Mouse (Mus musculus) heart, embryonic 10.5 days (tissue): Measurements from ENCODE around the gene Lrrc25. TPM values are rescaled to one million over a fixed set of nuclear protein-coding genes. Genes with fewer than 3 reads are reported as not detected.
"Not testable (repeated sequence)": the region's sequence is repeated elsewhere in the genome, so short reads cannot be mapped to it uniquely, and the experiment has no call there.

Experiments used
- DNase-seq: peaks from one replicate; pipeline ENCODE4 v3.0.0-alpha.2; 2017; ENCODE audit warnings: low spot score
- H3K27ac ChIP-seq: fragments of 300-500 bp; sonication (generic); 2 replicates; pipeline ENCODE4 v1.5.1; 2016; ENCODE audit warnings: mild to moderate bottlenecking
- H3K27me3 ChIP-seq: fragments of 300-500 bp; sonication (generic); 2 replicates; pipeline ENCODE4 v1.6.1; 2016; ENCODE audit warnings: mild to moderate bottlenecking; ENCODE audit not compliant: poor library complexity, insufficient read depth, severe bottlenecking
- H3K36me3 ChIP-seq: fragments of 300-500 bp; sonication (generic); 2 replicates; pipeline ENCODE4 v1.6.1; 2016; ENCODE audit warnings: mild to moderate bottlenecking, moderate library complexity
- H3K4me1 ChIP-seq: fragments of 300-500 bp; sonication (generic); 2 replicates; pipeline ENCODE4 v1.6.1; 2016; ENCODE audit warnings: mild to moderate bottlenecking
- H3K4me3 ChIP-seq: fragments of 300-500 bp; sonication (generic); 2 replicates; pipeline ENCODE4 v1.5.1; 2016; ENCODE audit warnings: mild to moderate bottlenecking, moderate library complexity
- H3K9me3 ChIP-seq: fragments of 300-500 bp; sonication (generic); 2 replicates; pipeline ENCODE4 v1.6.1; 2016; ENCODE audit warnings: mild to moderate bottlenecking, moderate library complexity
- WGBS: fragments of 180-500 bp; shearing (Covaris S2); methylation state at CpG from one replicate; pipeline ENCODE4 v1.1.7; 2016; 5-methylcytosine and 5-hydroxymethylcytosine counted together
- polyA plus RNA-seq: library from polyadenylated mRNA; unstranded; fragments of >200 nt; fragmentation: Nextera tagmentation; extraction: Ambion mirVana; gene quantifications from 2 replicates; pipeline ENCODE4 v1.2.1, GENCODE M21; 2016

Gene Lrrc25
- polyA plus RNA-seq, result 0.15 and 1.4 TPM in 2 replicates

GRCm38 (mm10) chr8:70615894-70616293 lies at the start of gene Lrrc25:
Gene Lrrc25, plus strand, starts transcription at chr8:70616155.
- Histone ChIP-seq H3K9me3 (no peaks in the 10 kb centered on the region), H3K27ac (no peak within 1 kb of the TSS), H3K27me3 (peaks cover 12% of the 10 kb centered on the region), H3K4me3 (no peak within 1 kb of the TSS), H3K36me3 (no peaks in the 10 kb centered on the region), H3K4me1 (peaks cover 48% of the 10 kb centered on the region)
- WGBS, result 75% methylated on average over 3 of the region's 3 CpGs
- no peak for DNase-seq

- Histone ChIP-seq H3K4me1 (peaks cover 39% of the 10 kb centered on the region), H3K4me3 (no peak overlapping the region), H3K27me3 (no peaks in the 10 kb centered on the region), H3K9me3 (no peaks in the 10 kb centered on the region), H3K36me3 (peaks cover 19% of the 10 kb centered on the region), H3K27ac (peak overlapping the region; percentile 77)
- DNase-seq, result no peak
These were observed 45.6 kb upstream of the Lrrc25 start for GRCm38 (mm10) chr8:70570360-70570759.

GRCm38 (mm10) chr8:70570990-70571389 lies 45.0 kb upstream of the Lrrc25 start:
- Histone ChIP-seq H3K4me3 (no peak overlapping the region), H3K9me3 (no peaks in the 10 kb centered on the region), H3K27me3 (no peaks in the 10 kb centered on the region), H3K27ac (peak overlapping the region; percentile 77), H3K4me1 (peaks cover 33% of the 10 kb centered on the region), H3K36me3 (peaks cover 21% of the 10 kb centered on the region)
- WGBS, result 70% methylated on average over 6 of the region's 6 CpGs
- DNase-seq, result no peak

GRCm38 (mm10) chr8:70574302-70574701 lies 41.7 kb upstream of the Lrrc25 start:
- Histone ChIP-seq H3K27ac (no peak overlapping the region), H3K9me3 (no peaks in the 10 kb centered on the region), H3K36me3 (peaks cover 39% of the 10 kb centered on the region), H3K4me1 (peaks cover 24% of the 10 kb centered on the region), H3K27me3 (no peaks in the 10 kb centered on the region), H3K4me3 (no peak overlapping the region)
- no peak for DNase-seq

DNA sequence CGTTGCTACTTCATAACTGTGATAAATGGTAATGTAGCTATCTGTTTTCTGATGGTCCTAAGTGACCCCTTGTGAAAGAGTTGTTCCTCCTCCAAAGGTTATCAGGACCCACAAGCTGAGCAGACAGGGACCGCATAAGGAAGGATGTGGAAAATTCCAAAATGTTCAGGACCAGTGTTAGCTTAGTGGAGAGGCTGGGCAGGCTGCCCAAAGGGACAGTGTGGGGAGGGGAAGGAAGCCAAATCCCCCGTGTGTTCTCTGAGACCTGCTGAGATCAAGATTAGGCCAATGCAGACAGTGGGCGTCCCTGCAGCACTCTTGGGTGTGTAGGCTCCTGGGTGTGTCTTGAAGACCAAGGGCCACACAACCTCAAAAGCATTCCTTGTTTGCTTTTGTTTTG lies 41.0 kb upstream of the Lrrc25 start:
- Histone ChIP-seq H3K27ac (no peak overlapping the region), H3K9me3 (no peaks in the 10 kb centered on the region), H3K36me3 (peaks cover 40% of the 10 kb centered on the region), H3K27me3 (no peaks in the 10 kb centered on the region), H3K4me3 (no peak overlapping the region), H3K4me1 (peaks cover 24% of the 10 kb centered on the region)
- WGBS, result 71% methylated on average over 4 of the region's 4 CpGs
- no peak for DNase-seq

GRCm38 (mm10) chr8:70577207-70577606 lies 38.7 kb upstream of the Lrrc25 start:
- no peak for DNase-seq
- H3K36me3 ChIP-seq, result peaks cover 63% of the 10 kb centered on the region
- no peak overlapping the region for H3K27ac ChIP-seq
- no peaks in the 10 kb centered on the region for H3K27me3 ChIP-seq
- H3K9me3 ChIP-seq, result no peaks in the 10 kb centered on the region
- H3K4me3 ChIP-seq, result no peak overlapping the region
- 93% methylated on average over 3 of the region's 3 CpGs for WGBS
- H3K4me1 ChIP-seq, result peaks cover 1% of the 10 kb centered on the region

- peaks cover 12% of the 10 kb centered on the region for H3K4me1 ChIP-seq
- H3K9me3 ChIP-seq, result no peaks in the 10 kb centered on the region
- no peaks in the 10 kb centered on the region for H3K27me3 ChIP-seq
- DNase-seq, result no peak
- no peak overlapping the region for H3K4me3 ChIP-seq
- 89% methylated on average over 18 of the region's 18 CpGs for WGBS
- no peak overlapping the region for H3K27ac ChIP-seq
- peaks cover 88% of the 10 kb centered on the region for H3K36me3 ChIP-seq
These were observed 32.2 kb upstream of the Lrrc25 start for GRCm38 (mm10) chr8:70583476-70584387.

DNA sequence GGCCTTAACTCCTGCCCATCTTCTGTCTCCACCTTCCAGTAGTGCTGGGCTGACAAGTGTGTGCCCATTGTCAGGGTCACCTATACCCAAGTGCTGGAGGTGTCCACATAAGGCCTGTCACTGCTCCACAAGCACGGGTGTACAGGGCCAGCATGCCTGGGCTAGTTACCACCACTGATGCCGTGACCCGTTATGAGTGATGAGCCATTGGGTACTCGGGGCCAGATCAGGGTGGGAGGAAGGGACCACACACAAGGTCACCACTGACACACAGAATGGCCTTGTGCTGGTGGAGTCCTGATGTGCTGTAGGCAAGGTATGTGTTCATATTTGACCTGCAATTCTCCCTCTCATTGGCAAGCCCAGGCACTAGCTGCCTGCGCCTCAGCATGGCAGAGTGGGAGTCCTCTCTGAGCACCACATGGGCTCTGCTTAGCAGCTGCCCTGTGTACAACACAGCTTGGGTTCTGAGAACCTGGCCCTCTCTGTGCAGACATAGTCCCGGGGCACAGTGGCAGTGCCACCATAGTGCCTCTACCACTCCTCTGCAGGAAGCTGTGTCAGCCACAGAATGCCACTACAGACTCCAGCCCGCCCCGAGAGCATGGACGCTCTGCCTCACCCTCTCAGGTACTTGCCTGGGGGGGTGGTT lies 31.2 kb upstream of the Lrrc25 start:
- Histone ChIP-seq H3K36me3 (peaks cover 91% of the 10 kb centered on the region), H3K27me3 (no peaks in the 10 kb centered on the region), H3K4me1 (peaks cover 12% of the 10 kb centered on the region), H3K4me3 (no peak overlapping the region), H3K9me3 (no peaks in the 10 kb centered on the region), H3K27ac (peak overlapping the region; percentile 39; the same call in 1 of the 2 replicates)
- DNase-seq, result no peak
- WGBS, result 89% methylated on average over 9 of the region's 9 CpGs

DNA sequence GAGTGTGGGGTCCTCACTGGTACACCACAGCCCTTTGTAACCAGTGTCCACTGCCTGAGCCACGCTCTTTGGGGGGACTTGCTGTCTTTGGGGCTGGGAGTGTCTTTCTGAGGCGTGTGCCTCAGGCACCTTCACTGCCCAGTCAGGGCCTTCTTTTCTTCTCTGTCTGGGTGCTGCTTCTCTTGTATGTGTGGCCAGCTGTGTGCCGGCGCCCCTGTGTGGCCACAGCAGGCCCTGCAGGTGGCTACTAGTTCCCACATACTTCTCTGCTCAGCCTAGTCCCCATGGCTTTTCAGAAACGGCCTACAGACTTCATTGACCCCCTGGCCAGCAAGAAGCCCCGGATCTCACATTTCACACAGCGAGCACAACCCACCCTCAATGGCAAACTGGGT lies 30.7 kb upstream of the Lrrc25 start:
- no peak overlapping the region for H3K4me3 ChIP-seq
- no peaks in the 10 kb centered on the region for H3K9me3 ChIP-seq
- peaks cover 92% of the 10 kb centered on the region for H3K36me3 ChIP-seq
- peak overlapping the region; percentile 39; the same call in 1 of the 2 replicates for H3K27ac ChIP-seq
- H3K27me3 ChIP-seq, result no peaks in the 10 kb centered on the region
- no peak for DNase-seq
- 39% methylated on average over 7 of the region's 7 CpGs for WGBS
- peaks cover 12% of the 10 kb centered on the region for H3K4me1 ChIP-seq

- WGBS, result 91% methylated on average over 4 of the region's 4 CpGs
- peaks cover 28% of the 10 kb centered on the region for H3K4me1 ChIP-seq
- H3K27me3 ChIP-seq, H3K4me3 ChIP-seq, DNase-seq, H3K27ac ChIP-seq, H3K9me3 ChIP-seq: not testable (repeated sequence)
- peaks cover 86% of the 10 kb centered on the region for H3K36me3 ChIP-seq
These were observed 28.0 kb upstream of the Lrrc25 start for GRCm38 (mm10) chr8:70587955-70588354.

DNA sequence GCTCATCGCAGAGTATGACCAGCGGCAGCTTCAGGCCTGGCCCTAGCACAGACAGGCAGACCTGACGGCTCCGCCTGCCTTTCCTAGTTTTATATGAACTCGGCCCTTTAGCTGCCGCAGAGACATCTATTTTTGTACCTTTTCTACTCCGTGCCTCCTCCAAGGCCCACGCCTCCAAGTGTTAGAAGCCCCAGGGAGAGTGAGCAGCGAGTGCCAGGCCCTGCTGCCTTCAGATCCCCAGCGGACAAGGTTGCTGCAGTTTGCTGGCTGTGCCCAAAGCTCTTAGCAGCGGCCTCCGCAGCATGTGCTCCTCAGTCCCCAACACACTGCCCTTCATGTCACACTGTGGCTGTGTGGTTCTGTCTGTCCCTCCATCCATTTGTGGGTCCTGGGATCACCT lies 24.4 kb upstream of the Lrrc25 start:
- H3K36me3 ChIP-seq, result peaks cover 64% of the 10 kb centered on the region
- no peak overlapping the region for H3K4me3 ChIP-seq
- H3K27me3 ChIP-seq, result peaks cover 12% of the 10 kb centered on the region; the same call in 1 of the 2 replicates
- H3K4me1 ChIP-seq, result peaks cover 53% of the 10 kb centered on the region
- DNase-seq, result no peak
- no peaks in the 10 kb centered on the region for H3K9me3 ChIP-seq
- H3K27ac ChIP-seq, result peak overlapping the region; percentile 47; the same call in 1 of the 2 replicates
- WGBS, result 72% methylated on average over 12 of the region's 12 CpGs

DNA sequence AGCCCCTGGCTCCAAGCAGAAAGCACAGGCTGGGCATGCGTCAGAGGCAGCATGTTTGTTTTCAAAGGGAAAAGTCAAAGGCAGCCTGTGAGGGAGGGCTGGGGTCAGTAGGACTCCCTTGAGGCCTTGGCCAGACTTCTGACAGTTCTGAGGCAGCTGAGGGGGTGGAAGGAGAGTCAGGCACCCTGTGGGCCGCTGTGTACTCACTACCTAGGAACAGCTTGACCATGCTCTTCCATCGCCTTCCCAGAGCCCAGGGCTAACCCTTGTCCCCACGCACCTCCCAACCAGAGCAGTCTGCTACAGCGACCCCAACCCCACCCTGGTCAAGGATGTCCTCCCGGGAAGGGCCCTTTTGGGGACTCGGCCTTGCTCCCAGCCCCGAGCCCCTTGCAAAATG lies 22.8 kb upstream of the Lrrc25 start:
- peaks cover 17% of the 10 kb centered on the region; the same call in 1 of the 2 replicates for H3K27me3 ChIP-seq
- H3K36me3 ChIP-seq, result peaks cover 57% of the 10 kb centered on the region
- peak overlapping the region; percentile 80 for H3K4me3 ChIP-seq
- no peak for DNase-seq
- peaks cover 66% of the 10 kb centered on the region for H3K4me1 ChIP-seq
- H3K9me3 ChIP-seq, result no peaks in the 10 kb centered on the region
- H3K27ac ChIP-seq, result peak overlapping the region; percentile 92
- WGBS, result 42% methylated on average over 8 of the region's 8 CpGs

DNA sequence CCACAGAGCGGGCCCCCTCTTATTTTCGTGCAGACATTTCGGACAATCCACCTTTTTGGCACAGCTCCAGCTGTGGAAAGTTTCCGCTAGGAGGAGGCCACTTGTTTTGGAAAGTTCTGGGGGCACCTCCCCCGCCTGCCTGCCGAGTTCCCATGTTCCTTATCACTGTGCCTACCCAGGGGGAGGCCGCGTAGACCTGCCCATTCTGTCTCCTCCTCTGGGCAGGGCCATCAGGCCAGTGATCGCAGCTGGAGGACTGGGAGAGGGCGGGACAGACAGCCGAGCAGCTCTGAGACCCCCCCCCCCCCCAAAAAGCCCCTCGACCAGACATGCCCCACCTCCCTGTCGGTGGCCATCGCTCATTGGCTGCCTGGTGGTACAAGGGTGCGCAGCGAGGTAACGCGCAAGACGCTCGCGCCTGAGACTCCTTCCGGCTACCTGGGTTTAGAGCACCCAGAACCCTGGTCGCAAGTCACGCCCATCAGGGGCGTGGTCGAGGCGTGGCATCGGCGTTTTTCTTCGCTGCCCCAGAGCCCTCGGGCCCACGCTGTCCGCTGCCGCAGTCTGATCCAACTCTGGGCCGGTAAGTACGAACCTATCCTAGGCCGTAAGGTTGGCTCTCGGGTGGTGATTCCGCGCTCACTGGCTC lies 21.9 kb upstream of the Lrrc25 start, which contains the start of gene Isyna1:
Gene Isyna1, plus strand, starts transcription at position 413 of the 649 bp plus-strand sequence.
- H3K36me3 ChIP-seq, result peaks cover 49% of the 10 kb centered on the region
- DNase-seq, result peak; percentile 99
- peak within 1 kb of the TSS; percentile 80 for H3K4me3 ChIP-seq
- no peaks in the 10 kb centered on the region for H3K9me3 ChIP-seq
- peak within 1 kb of the TSS; percentile 92 for H3K27ac ChIP-seq
- H3K27me3 ChIP-seq, result peaks cover 19% of the 10 kb centered on the region; the same call in 1 of the 2 replicates
- under 1% methylated on average over 40 of the region's 40 CpGs for WGBS
- H3K4me1 ChIP-seq, result peaks cover 75% of the 10 kb centered on the region
